Mouse (Mus musculus): ENCODE measurements around the gene Nr1h4. TPM values are rescaled to one million over a fixed set of nuclear protein-coding genes. Genes with fewer than 3 reads are reported as not detected.

Gene Nr1h4
- polyA plus RNA-seq, 2 experiments: 0.03 TPM; not detected in 1

DNA sequence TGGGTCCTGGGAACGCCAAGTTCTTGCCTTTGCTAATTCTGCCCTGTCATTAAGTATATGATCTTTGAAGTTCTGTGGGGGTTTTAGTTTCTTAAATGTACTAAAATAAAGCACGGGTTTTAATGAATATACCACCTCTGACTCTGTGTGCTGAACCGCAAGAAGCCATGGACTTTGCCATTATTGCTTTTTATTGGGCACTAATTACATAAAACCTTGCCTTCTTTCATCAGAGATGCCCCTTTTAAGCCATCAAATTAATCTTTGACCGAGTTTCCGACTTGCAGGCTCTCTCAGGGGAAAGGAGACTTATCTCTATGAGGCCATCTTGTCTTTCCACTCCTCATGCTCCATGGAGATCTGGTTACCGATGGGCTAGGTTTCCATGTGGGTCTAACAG is 20.8 kb downstream of the Nr1h4 start:
- Histone ChIP-seq H3K4me1 (ENCODE audit: control insufficient read depth, insufficient read depth, low read length) (no peaks in the 10 kb centered on the region), H3K27me3 (ENCODE audit: control insufficient read depth, insufficient read depth, low read length) (no peaks in the 10 kb centered on the region), H3K9me3 (ENCODE audit: control insufficient read depth, low read length) (no peaks in the 10 kb centered on the region), H3K4me3 (replicated peaks; ENCODE audit: low read length) (no peak overlapping the region), H3K4me2 (replicated peaks; ENCODE audit: low read depth, low read length, severe bottlenecking) (no peak overlapping the region), H3K9ac (ENCODE audit: low read depth, low read length, severe bottlenecking) (no peak overlapping the region), H3K36me3 (ENCODE audit: control insufficient read depth, insufficient read depth, low read length) (no peaks in the 10 kb centered on the region), H3K27ac (replicated peaks; ENCODE audit: low read depth, low read length) (no peak overlapping the region)
- no peak for ATAC-seq (ENCODE audit: low FRiP score, low read depth)
- no peak for DNase-seq (ENCODE audit: low spot score)
- TF ChIP-seq POLR2A (IDR thresholded peaks at IDR 0.05; ENCODE audit: borderline replicate concordance, extremely low read depth, insufficient read depth, insufficient read length): no peak
- 66% methylated on average over 6 of the region's 6 CpGs for WGBS

DNA sequence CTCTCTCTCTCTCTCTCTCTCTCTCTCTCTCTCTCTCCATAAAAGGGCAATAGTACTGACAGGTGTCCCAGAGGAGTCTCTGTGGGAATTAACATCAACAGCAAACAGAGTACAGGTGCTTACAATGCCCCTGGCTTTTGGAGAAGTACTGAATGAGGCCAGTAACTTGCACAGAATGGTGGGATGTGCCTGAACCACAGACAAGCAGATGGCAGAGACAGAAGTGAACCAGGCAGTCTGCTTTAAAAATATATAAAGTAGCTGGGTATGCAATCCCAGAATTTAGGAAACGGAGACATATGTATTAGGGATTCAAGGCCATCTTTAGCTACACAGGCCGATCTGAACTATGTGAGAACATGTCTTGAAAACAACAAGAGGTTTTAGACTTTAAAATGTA is 22.8 kb downstream of the Nr1h4 start:
- Histone ChIP-seq H3K27me3 (ENCODE audit: control insufficient read depth, insufficient read depth, low read length) (no peaks in the 10 kb centered on the region), H3K9me3 (ENCODE audit: control insufficient read depth, low read length) (no peaks in the 10 kb centered on the region), H3K27ac (replicated peaks; ENCODE audit: low read depth, low read length) (no peak overlapping the region), H3K4me2 (replicated peaks; ENCODE audit: low read depth, low read length, severe bottlenecking) (no peak overlapping the region), H3K36me3 (ENCODE audit: control insufficient read depth, insufficient read depth, low read length) (no peaks in the 10 kb centered on the region), H3K4me3 (replicated peaks; ENCODE audit: low read length) (no peak overlapping the region), H3K9ac (ENCODE audit: low read depth, low read length, severe bottlenecking) (no peak overlapping the region), H3K4me1 (ENCODE audit: control insufficient read depth, insufficient read depth, low read length) (no peaks in the 10 kb centered on the region)
- TF ChIP-seq POLR2A (IDR thresholded peaks at IDR 0.05; ENCODE audit: borderline replicate concordance, extremely low read depth, insufficient read depth, insufficient read length): no peak
- ATAC-seq (ENCODE audit: low FRiP score, low read depth) (no peak), DNase-seq (ENCODE audit: low spot score) (no peak)
- 89% methylated on average over 2 of the region's 2 CpGs for WGBS

DNA sequence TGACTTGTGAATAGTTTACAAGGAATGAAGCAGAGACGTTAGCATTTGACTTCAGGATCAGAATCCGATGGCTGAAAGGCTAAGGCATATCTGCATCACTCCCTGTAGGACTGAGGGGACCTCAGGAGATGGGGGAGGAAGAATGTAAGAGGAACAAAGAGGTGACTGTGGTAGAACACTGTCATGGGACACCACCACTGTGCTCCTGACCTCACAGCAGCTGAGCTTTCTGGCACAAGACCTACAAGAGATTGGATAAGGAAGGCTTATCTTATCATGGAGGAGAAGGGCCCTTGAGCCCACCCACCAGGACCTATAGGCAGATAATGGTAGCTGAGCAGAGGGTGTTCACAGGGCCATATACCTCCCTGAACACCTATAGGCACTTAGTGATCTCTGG is 24.8 kb downstream of the Nr1h4 start:
- no peak for TF ChIP-seq POLR2A (IDR thresholded peaks at IDR 0.05; ENCODE audit: borderline replicate concordance, extremely low read depth, insufficient read depth, insufficient read length)
- no peaks in the 10 kb centered on the region for H3K27me3 ChIP-seq (ENCODE audit: control insufficient read depth, insufficient read depth, low read length)
- no peak overlapping the region for H3K9ac ChIP-seq (ENCODE audit: low read depth, low read length, severe bottlenecking)
- no peak for ATAC-seq (ENCODE audit: low FRiP score, low read depth)
- 75% methylated on average over 2 of the region's 2 CpGs for WGBS
- no peak overlapping the region for H3K4me2 ChIP-seq (replicated peaks; ENCODE audit: low read depth, low read length, severe bottlenecking)
- H3K4me1 ChIP-seq (ENCODE audit: control insufficient read depth, insufficient read depth, low read length): no peaks in the 10 kb centered on the region
- H3K36me3 ChIP-seq (ENCODE audit: control insufficient read depth, insufficient read depth, low read length): no peaks in the 10 kb centered on the region
- H3K27ac ChIP-seq (replicated peaks; ENCODE audit: low read depth, low read length): no peak overlapping the region
- H3K4me3 ChIP-seq (replicated peaks; ENCODE audit: low read length): no peak overlapping the region
- DNase-seq (ENCODE audit: low spot score): no peak
- no peaks in the 10 kb centered on the region for H3K9me3 ChIP-seq (ENCODE audit: control insufficient read depth, low read length)

DNA sequence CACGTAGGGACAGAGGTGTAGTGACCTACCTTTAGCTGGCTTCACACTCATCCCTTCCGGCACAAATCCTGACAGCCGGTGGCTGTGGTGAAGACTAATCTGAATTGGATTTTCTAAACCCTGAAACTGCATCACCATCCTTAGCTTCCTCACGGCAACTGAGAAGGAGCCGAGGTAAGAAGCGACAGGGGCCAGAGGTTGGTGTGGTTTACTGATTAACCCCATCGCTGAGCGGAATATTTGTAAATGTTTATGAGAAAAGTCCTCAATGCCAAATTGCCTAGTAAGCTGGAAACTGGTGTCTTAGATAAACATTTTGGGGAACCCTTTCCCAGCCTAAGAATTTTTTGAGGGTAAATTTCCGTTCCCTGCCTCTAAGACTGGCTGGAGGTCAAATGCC is 26.9 kb downstream of the Nr1h4 start:
- no peak for TF ChIP-seq POLR2A (IDR thresholded peaks at IDR 0.05; ENCODE audit: borderline replicate concordance, extremely low read depth, insufficient read depth, insufficient read length)
- H3K36me3 ChIP-seq (ENCODE audit: control insufficient read depth, insufficient read depth, low read length): no peaks in the 10 kb centered on the region
- no peak overlapping the region for H3K4me3 ChIP-seq (replicated peaks; ENCODE audit: low read length)
- no peaks in the 10 kb centered on the region for H3K4me1 ChIP-seq (ENCODE audit: control insufficient read depth, insufficient read depth, low read length)
- WGBS: 88% methylated on average over 9 of the region's 9 CpGs
- DNase-seq (ENCODE audit: low spot score) (no peak), ATAC-seq (ENCODE audit: low FRiP score, low read depth) (no peak)
- no peaks in the 10 kb centered on the region for H3K27me3 ChIP-seq (ENCODE audit: control insufficient read depth, insufficient read depth, low read length)
- no peaks in the 10 kb centered on the region for H3K9me3 ChIP-seq (ENCODE audit: control insufficient read depth, low read length)
- H3K9ac ChIP-seq (ENCODE audit: low read depth, low read length, severe bottlenecking): no peak overlapping the region
- H3K4me2 ChIP-seq (replicated peaks; ENCODE audit: low read depth, low read length, severe bottlenecking): no peak overlapping the region
- H3K27ac ChIP-seq (replicated peaks; ENCODE audit: low read depth, low read length): no peak overlapping the region

DNA sequence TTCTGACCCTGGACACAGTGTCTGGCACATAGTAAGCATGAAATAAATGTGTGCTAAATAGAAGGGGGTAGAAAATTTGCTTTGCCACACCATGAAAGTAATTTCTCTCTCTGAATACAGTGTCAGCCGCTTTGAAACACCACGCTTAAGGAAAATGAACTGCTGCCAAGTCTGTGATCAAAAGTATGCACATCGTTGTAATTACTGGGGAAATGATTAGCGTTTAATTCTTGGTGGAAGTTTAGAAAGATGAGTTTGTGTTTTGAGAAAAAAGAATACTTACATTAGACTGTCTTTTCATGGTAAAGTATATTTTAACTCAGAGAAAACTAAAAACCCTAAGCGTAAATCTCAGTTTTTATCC is 27.8 kb downstream of the Nr1h4 start:
- no peak overlapping the region for H3K9ac ChIP-seq (ENCODE audit: low read depth, low read length, severe bottlenecking)
- no peak overlapping the region for H3K4me3 ChIP-seq (replicated peaks; ENCODE audit: low read length)
- H3K4me1 ChIP-seq (ENCODE audit: control insufficient read depth, insufficient read depth, low read length): no peaks in the 10 kb centered on the region
- H3K9me3 ChIP-seq (ENCODE audit: control insufficient read depth, low read length): no peaks in the 10 kb centered on the region
- DNase-seq (ENCODE audit: low spot score) (no peak), ATAC-seq (ENCODE audit: low FRiP score, low read depth) (no peak)
- H3K27ac ChIP-seq (replicated peaks; ENCODE audit: low read depth, low read length): no peak overlapping the region
- H3K36me3 ChIP-seq (ENCODE audit: control insufficient read depth, insufficient read depth, low read length): no peaks in the 10 kb centered on the region
- no peak for TF ChIP-seq POLR2A (IDR thresholded peaks at IDR 0.05; ENCODE audit: borderline replicate concordance, extremely low read depth, insufficient read depth, insufficient read length)
- 87% methylated on average over 5 of the region's 5 CpGs for WGBS
- H3K4me2 ChIP-seq (replicated peaks; ENCODE audit: low read depth, low read length, severe bottlenecking): no peak overlapping the region
- no peaks in the 10 kb centered on the region for H3K27me3 ChIP-seq (ENCODE audit: control insufficient read depth, insufficient read depth, low read length)

DNA sequence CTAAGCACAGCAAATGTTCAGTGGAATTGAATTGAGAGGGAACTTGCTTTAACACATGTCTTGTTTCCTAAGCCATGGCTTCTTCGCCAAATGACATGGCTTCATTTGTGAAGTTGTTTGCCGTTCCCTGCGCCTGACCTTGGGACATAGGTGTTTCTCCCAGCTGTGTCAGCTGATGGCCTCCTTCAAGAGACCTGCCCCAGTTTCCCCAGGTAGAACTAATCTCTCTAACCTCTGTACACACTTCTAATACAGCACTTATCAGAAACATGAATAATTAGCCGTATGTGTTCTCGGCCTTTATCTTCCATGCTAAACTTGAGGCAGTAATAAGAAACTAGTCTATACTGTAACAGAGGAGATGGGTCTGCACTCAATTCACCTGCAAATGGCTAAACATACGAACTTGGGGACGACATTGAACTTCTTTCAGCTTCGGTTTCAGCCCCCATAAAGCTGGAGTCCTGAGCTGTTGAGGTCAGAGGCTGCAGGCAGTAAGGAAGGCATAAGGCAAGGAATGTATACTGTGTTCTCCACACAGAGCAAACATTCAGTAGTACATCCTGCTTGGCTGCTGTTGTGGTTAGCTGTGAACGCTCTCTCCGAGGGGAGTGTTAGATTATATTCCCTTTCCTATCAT is 28.3 kb downstream of the Nr1h4 start:
- Histone ChIP-seq H3K4me2 (replicated peaks; ENCODE audit: low read depth, low read length, severe bottlenecking) (no peak overlapping the region), H3K27me3 (ENCODE audit: control insufficient read depth, insufficient read depth, low read length) (no peaks in the 10 kb centered on the region), H3K4me1 (ENCODE audit: control insufficient read depth, insufficient read depth, low read length) (no peaks in the 10 kb centered on the region), H3K36me3 (ENCODE audit: control insufficient read depth, insufficient read depth, low read length) (no peaks in the 10 kb centered on the region), H3K4me3 (replicated peaks; ENCODE audit: low read length) (no peak overlapping the region), H3K9me3 (ENCODE audit: control insufficient read depth, low read length) (no peaks in the 10 kb centered on the region), H3K27ac (replicated peaks; ENCODE audit: low read depth, low read length) (no peak overlapping the region), H3K9ac (ENCODE audit: low read depth, low read length, severe bottlenecking) (no peak overlapping the region)
- DNase-seq (ENCODE audit: low spot score) (no peak), ATAC-seq (ENCODE audit: low FRiP score, low read depth) (no peak)
- TF ChIP-seq POLR2A (IDR thresholded peaks at IDR 0.05; ENCODE audit: borderline replicate concordance, extremely low read depth, insufficient read depth, insufficient read length): no peak
- 74% methylated on average over 10 of the region's 10 CpGs for WGBS

All from limb, embryonic 14.5 days (tissue).